Mouse (Mus musculus) embryonic fibroblast, embryonic 13.5 days (primary cell): ENCODE data around the gene Gm9195. TPM values are rescaled to one million over a fixed set of nuclear protein-coding genes. Genes with fewer than 3 reads are reported as not detected.

ENCODE experiments used
- H3K27ac ChIP-seq: 2 replicates; pipeline ENCODE4 v1.5.1; 2012; ENCODE audit warnings: low read length, control low read depth, inconsistent platforms; ENCODE audit not compliant: insufficient read depth
- H3K4me1 ChIP-seq: 2 replicates; pipeline ENCODE4 v1.6.1; 2011; ENCODE audit warnings: low read length; ENCODE audit not compliant: control insufficient read depth, insufficient read depth
- H3K4me3 ChIP-seq: 2 replicates; pipeline ENCODE4 v1.5.1; 2011; ENCODE audit warnings: mild to moderate bottlenecking, control low read depth, low read length; ENCODE audit not compliant: insufficient read depth
- CTCF ChIP-seq: IDR thresholded peaks from 2 replicates; pipeline ENCODE4 v1.5.1; 2011; ENCODE audit warnings: mild to moderate bottlenecking, control low read depth, low read length, moderate library complexity, borderline replicate concordance; ENCODE audit not compliant: insufficient read depth
- POLR2A ChIP-seq: IDR thresholded peaks from 2 replicates; pipeline ENCODE4 v1.6.1; 2011; ENCODE audit warnings: low read depth, mild to moderate bottlenecking, control low read depth, low read length, moderate library complexity
- polyA plus RNA-seq: library from polyadenylated mRNA; stranded (reverse); fragments of >200 nt; gene quantifications from 2 replicates; pipeline ENCODE4 v1.2.4, GENCODE M21; 2011; ENCODE audit warnings: low read depth; ENCODE audit not compliant: missing spikeins, insufficient read length

Gene Gm9195
- polyA plus RNA-seq, 1 experiment, result not detected

- Histone ChIP-seq H3K27ac (no peak overlapping the region), H3K4me3 (no peak overlapping the region), H3K4me1 (no peaks in the 10 kb centered on the region)
- TF ChIP-seq POLR2A (no peak), CTCF (no peak)
Measured at GRCm38 (mm10) chr14:72458930-72459329, 32.7 kb downstream of the Gm9195 start.

GRCm38 (mm10) chr14:72447141-72448091, 44.2 kb downstream of the Gm9195 start:
- Histone ChIP-seq H3K4me3 (no peak overlapping the region), H3K4me1 (no peaks in the 10 kb centered on the region), H3K27ac (no peak overlapping the region)
- TF ChIP-seq CTCF (peak; percentile 20; the same call in 1 of the 2 replicates), POLR2A (no peak)

GRCm38 (mm10) chr14:72442936-72443335, 48.7 kb downstream of the Gm9195 start:
- TF ChIP-seq POLR2A, result no peak
- no peak for TF ChIP-seq CTCF
- H3K4me3 ChIP-seq, result no peak overlapping the region
- H3K27ac ChIP-seq, result no peak overlapping the region
- H3K4me1 ChIP-seq, result no peaks in the 10 kb centered on the region

GRCm38 (mm10) chr14:72440929-72441328, 50.7 kb downstream of the Gm9195 start:
- TF ChIP-seq CTCF (no peak), POLR2A (no peak)
- Histone ChIP-seq H3K4me1 (no peaks in the 10 kb centered on the region), H3K27ac (no peak overlapping the region), H3K4me3 (no peak overlapping the region)

GRCm38 (mm10) chr14:72440436-72440835, 51.2 kb downstream of the Gm9195 start:
- TF ChIP-seq POLR2A (no peak), CTCF (no peak)
- Histone ChIP-seq H3K4me1 (no peaks in the 10 kb centered on the region), H3K4me3 (no peak overlapping the region), H3K27ac (no peak overlapping the region)

GRCm38 (mm10) chr14:72438976-72439375, 52.7 kb downstream of the Gm9195 start:
- no peak overlapping the region for H3K27ac ChIP-seq
- no peak overlapping the region for H3K4me3 ChIP-seq
- H3K4me1 ChIP-seq, result no peaks in the 10 kb centered on the region
- TF ChIP-seq POLR2A, result no peak
- TF ChIP-seq CTCF, result no peak

- Histone ChIP-seq H3K27ac (no peak overlapping the region), H3K4me1 (no peaks in the 10 kb centered on the region), H3K4me3 (no peak overlapping the region)
- TF ChIP-seq POLR2A (no peak), CTCF (no peak)
Measured at GRCm38 (mm10) chr14:72389696-72390095, 101.9 kb downstream of the Gm9195 start.

- no peaks in the 10 kb centered on the region for H3K4me1 ChIP-seq
- no peak overlapping the region for H3K4me3 ChIP-seq
- TF ChIP-seq POLR2A (no peak), CTCF (no peak)
- H3K27ac ChIP-seq, result no peak overlapping the region
Measured at GRCm38 (mm10) chr14:72389288-72389687, 102.3 kb downstream of the Gm9195 start.

- TF ChIP-seq CTCF (no peak), POLR2A (no peak)
- Histone ChIP-seq H3K4me3 (no peak overlapping the region), H3K27ac (no peak overlapping the region)
Measured at GRCm38 (mm10) chr14:72377224-72377623, 114.4 kb downstream of the Gm9195 start.

More at GRCm38 (mm10) chr14:72377224-72377623, 114.4 kb downstream of the Gm9195 start:
- no peaks in the 10 kb centered on the region for H3K4me1 ChIP-seq

Other genes with a start within 250 kb of the Gm9195 start
- gene Fndc3a, start 218.2 kb upstream of the Gm9195 start, polyA plus RNA-seq, result 109 and 117 TPM in 2 replicates